19 mouse cellular contexts compared by ENCODE assay signal in the genomic region with DNA sequence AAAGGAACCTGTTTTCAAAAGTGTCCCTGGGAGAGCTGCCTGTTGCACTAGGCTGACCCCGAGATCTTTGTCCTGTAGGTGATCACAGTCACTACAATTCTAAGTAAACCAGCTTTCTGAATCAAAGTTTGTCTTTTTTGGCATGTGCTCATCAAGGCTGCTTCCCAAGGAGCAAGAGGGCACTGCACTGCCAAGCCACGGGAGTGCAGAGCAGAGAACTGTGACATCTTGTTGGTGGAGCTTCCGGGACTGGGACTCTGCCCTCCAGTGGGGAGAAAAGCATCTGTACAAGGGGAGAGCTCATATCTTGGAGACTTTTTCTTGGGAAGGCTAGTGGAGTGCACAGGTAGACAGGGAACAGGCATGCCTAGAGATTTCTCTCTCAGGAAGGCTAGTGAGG. TPM values are rescaled to one million over a fixed set of nuclear protein-coding genes. Genes with fewer than 3 reads are reported as not detected.
A peak's percentile ranks its signal among the peaks of the same experiment; 100 is the strongest.
DNase-seq lines count a peak whose midpoint lies in the region; ATAC-seq and TF ChIP-seq lines count a peak whose summit lies in the region.
"Had no signal": no experiment of that assay in that cellular context is flagged by ENCODE, and none has a peak within 500 bp of the region (broad histone marks: within the 10 kb centered on the region; RNA-seq: fewer than 3 reads in every experiment).

No protein-coding gene starts in this region.

- H3K9me3 ChIP-seq in hindbrain, postnatal 0 days (ENCODE audit: low read length) = no peaks in the 10 kb centered on the region
- H3K9me3 ChIP-seq in hindbrain, embryonic 16.5 days (ENCODE audit: control insufficient read depth, low read length) = no peaks in the 10 kb centered on the region
- H3K9me3 ChIP-seq in lung, postnatal 0 days (ENCODE audit: low read length) = no peaks in the 10 kb centered on the region
- no peaks in the 10 kb centered on the region for H3K9me3 ChIP-seq in stomach, embryonic 15.5 days
- H3K9me3 ChIP-seq in heart, embryonic 12.5 days (replicated peaks) = no peaks in the 10 kb centered on the region
- H3K9me3 ChIP-seq: forebrain, embryonic 15.5 days; limb, embryonic 15.5 days had no signal

- 60% methylated on average over 3 of the region's 3 CpGs for WGBS in hindbrain, postnatal 0 days
- 64% methylated on average over 3 of the region's 3 CpGs for WGBS in hindbrain, embryonic 16.5 days
- WGBS in lung, postnatal 0 days = 43% methylated on average over 3 of the region's 3 CpGs
- 52% methylated on average over 3 of the region's 3 CpGs for WGBS in stomach, embryonic 15.5 days
- 51% methylated on average over 3 of the region's 3 CpGs for WGBS in heart, embryonic 12.5 days

- H3K4me2 ChIP-seq in hindbrain, postnatal 0 days (ENCODE audit: low read depth, low read length) = no peak overlapping the region
- H3K4me2 ChIP-seq in hindbrain, embryonic 16.5 days (ENCODE audit: low read length) = no peak overlapping the region
- no peak overlapping the region for H3K4me2 ChIP-seq in lung, postnatal 0 days (replicated peaks; ENCODE audit: low read depth, low read length)
- H3K4me2 ChIP-seq in stomach, embryonic 15.5 days = no peak overlapping the region
- no peak overlapping the region for H3K4me2 ChIP-seq in heart, embryonic 12.5 days
- H3K4me2 ChIP-seq: forebrain, embryonic 15.5 days; heart, embryonic 11.5 days; limb, embryonic 15.5 days had no signal

- no peak overlapping the region for H3K9ac ChIP-seq in hindbrain, postnatal 0 days (replicated peaks; ENCODE audit: low read length)
- H3K9ac ChIP-seq in hindbrain, embryonic 16.5 days (ENCODE audit: low read depth, low read length) = no peak overlapping the region
- H3K9ac ChIP-seq in lung, postnatal 0 days (replicated peaks; ENCODE audit: low read depth) = no peak overlapping the region
- no peak overlapping the region for H3K9ac ChIP-seq in stomach, embryonic 15.5 days
- no peak overlapping the region for H3K9ac ChIP-seq in heart, embryonic 12.5 days
- H3K9ac ChIP-seq: forebrain, embryonic 15.5 days; limb, embryonic 15.5 days; liver, postnatal 0 days had no signal

- no peaks in the 10 kb centered on the region for H3K27me3 ChIP-seq in hindbrain, postnatal 0 days (ENCODE audit: insufficient read depth, low read length)
- no peaks in the 10 kb centered on the region for H3K27me3 ChIP-seq in hindbrain, embryonic 16.5 days (replicated peaks; ENCODE audit: control insufficient read depth, insufficient read depth, low read length)
- no peaks in the 10 kb centered on the region for H3K27me3 ChIP-seq in lung, postnatal 0 days (replicated peaks; ENCODE audit: insufficient read depth, low read length)
- no peaks in the 10 kb centered on the region for H3K27me3 ChIP-seq in stomach, embryonic 15.5 days (replicated peaks)
- no peaks in the 10 kb centered on the region for H3K27me3 ChIP-seq in heart, embryonic 12.5 days (replicated peaks)
- H3K27me3 ChIP-seq: CH12.LX; forebrain, embryonic 15.5 days; limb, embryonic 15.5 days had no signal

- H3K36me3 ChIP-seq in hindbrain, postnatal 0 days (ENCODE audit: insufficient read depth, low read length) = no peaks in the 10 kb centered on the region
- no peaks in the 10 kb centered on the region for H3K36me3 ChIP-seq in hindbrain, embryonic 16.5 days (ENCODE audit: control insufficient read depth, insufficient read depth, low read length)
- no peaks in the 10 kb centered on the region for H3K36me3 ChIP-seq in lung, postnatal 0 days (ENCODE audit: insufficient read depth, low read length)
- H3K36me3 ChIP-seq in stomach, embryonic 15.5 days = no peaks in the 10 kb centered on the region
- H3K36me3 ChIP-seq in heart, embryonic 12.5 days = no peaks in the 10 kb centered on the region
- H3K36me3 ChIP-seq: forebrain, embryonic 15.5 days; limb, embryonic 15.5 days had no signal

- peak; percentile 22; the same call in 1 of the 2 replicates for TF ChIP-seq CTCF in hindbrain, postnatal 0 days (IDR thresholded peaks at IDR 0.05; ENCODE audit: low read depth)
- peak; percentile 43 for TF ChIP-seq CTCF in lung, postnatal 0 days (IDR thresholded peaks at IDR 0.05)

- H3K4me1 ChIP-seq in hindbrain, postnatal 0 days (ENCODE audit: insufficient read depth, low read length) = no peaks in the 10 kb centered on the region; the same call in 1 of the 2 replicates
- no peaks in the 10 kb centered on the region for H3K4me1 ChIP-seq in hindbrain, embryonic 16.5 days (ENCODE audit: control insufficient read depth, insufficient read depth, low read depth, low read length)
- H3K4me1 ChIP-seq in lung, postnatal 0 days (ENCODE audit: insufficient read depth, low read depth, low read length) = peaks cover 3% of the 10 kb centered on the region; the same call in 1 of the 2 replicates
- no peaks in the 10 kb centered on the region; the same call in 1 of the 2 replicates for H3K4me1 ChIP-seq in stomach, embryonic 15.5 days
- H3K4me1 ChIP-seq in heart, embryonic 12.5 days (replicated peaks) = peaks cover 13% of the 10 kb centered on the region
- H3K4me1 ChIP-seq: forebrain, embryonic 15.5 days; limb, embryonic 15.5 days had no signal

- ATAC-seq in hindbrain, postnatal 0 days = no peak
- no peak for ATAC-seq in hindbrain, embryonic 16.5 days
- no peak for ATAC-seq in lung, postnatal 0 days
- ATAC-seq in stomach, embryonic 15.5 days (ENCODE audit: insufficient read depth, low FRiP score, low read depth) = no peak
- ATAC-seq in heart, embryonic 12.5 days (ENCODE audit: insufficient number of reproducible peaks, low FRiP score) = no peak
- ATAC-seq: forebrain, embryonic 15.5 days; liver, postnatal 0 days had no signal

- H3K27ac ChIP-seq in hindbrain, postnatal 0 days = no peak overlapping the region
- no peak overlapping the region for H3K27ac ChIP-seq in hindbrain, embryonic 16.5 days (ENCODE audit: low read depth, low read length)
- H3K27ac ChIP-seq in lung, postnatal 0 days (ENCODE audit: low read length) = no peak overlapping the region
- 0 out of 2 replicates have a peak overlapping the region, but pooled peaks have one; percentile 40 for H3K27ac ChIP-seq in stomach, embryonic 15.5 days
- H3K27ac ChIP-seq in heart, embryonic 12.5 days (ENCODE audit: poor library complexity, severe bottlenecking) = no peak overlapping the region
- H3K27ac ChIP-seq: forebrain, embryonic 15.5 days; limb, embryonic 15.5 days had no signal

- DNase-seq in hindbrain, postnatal 0 days (ENCODE audit: low spot score) = no peak
- no peak for DNase-seq in lung, postnatal 0 days (ENCODE audit: low spot score)
- no peak for DNase-seq in lung, postnatal 14 days
- DNase-seq in kidney, adult 9 months = peak; percentile 90
- no peak for DNase-seq in cerebellum, postnatal 4 days (ENCODE audit: low spot score in 2 of 2)
- DNase-seq: adrenal gland, postnatal 25 days; cerebellum, adult 18-20 months; heart, postnatal 36 days; liver, postnatal 0 days; lung, postnatal 4 days; right cerebral cortex, postnatal 25 days; thymus, postnatal 14 days had no signal

- no peak for TF ChIP-seq EP300 in lung, postnatal 0 days (IDR thresholded peaks at IDR 0.05)

- no peak overlapping the region for H3K4me3 ChIP-seq in hindbrain, postnatal 0 days (ENCODE audit: low read length)
- no peak overlapping the region for H3K4me3 ChIP-seq in hindbrain, embryonic 16.5 days (ENCODE audit: low read length)
- no peak overlapping the region for H3K4me3 ChIP-seq in lung, postnatal 0 days (ENCODE audit: low read depth, low read length)
- no peak overlapping the region for H3K4me3 ChIP-seq in stomach, embryonic 15.5 days (replicated peaks)
- H3K4me3 ChIP-seq in heart, embryonic 12.5 days = no peak overlapping the region
- H3K4me3 ChIP-seq: forebrain, embryonic 15.5 days; limb, embryonic 15.5 days had no signal

RNA-seq across cellular contexts. Expression of gene Ube2e1, which starts 21.9 kb away (rescaled TPM):
- total RNA-seq in hindbrain, postnatal 0 days (2014; rRNA removed) = 33.5 and 38.8 TPM in 2 replicates
- 157 TPM in 2 replicates for polyA plus RNA-seq in hindbrain, postnatal 0 days (2015; fragmentation: Nextera tagmentation; extraction: Ambion mirVana)
- polyA plus RNA-seq in hindbrain, embryonic 16.5 days (2015; fragmentation: Nextera tagmentation; extraction: Ambion mirVana) = 194 and 201 TPM in 2 replicates
- 83.7 and 96.6 TPM in 2 replicates for polyA plus RNA-seq in lung, postnatal 0 days (2015; fragmentation: Nextera tagmentation; extraction: Ambion mirVana)
- polyA plus RNA-seq in stomach, embryonic 15.5 days (2015; fragmentation: Nextera tagmentation; extraction: Ambion mirVana) = 130 and 140 TPM in 2 replicates
- polyA plus RNA-seq in heart, embryonic 12.5 days (2016; fragmentation: Nextera tagmentation; extraction: Ambion mirVana) = 57.4 and 58.2 TPM in 2 replicates
